Mouse (Mus musculus) C2C12 (cell line): ENCODE data around the gene Mosmo.

Source experiments
- CTCF ChIP-seq: IDR thresholded peaks from one replicate; pipeline ENCODE4 v1.5.1; 2011; ENCODE audit not compliant: control insufficient read depth, insufficient read depth, insufficient read length
- FOSL1 ChIP-seq: IDR thresholded peaks from one replicate; pipeline ENCODE4 v1.8.0; 2011; ENCODE audit warnings: mild to moderate bottlenecking, low read length; ENCODE audit not compliant: poor library complexity, insufficient read depth, severe bottlenecking
- MAX ChIP-seq: IDR thresholded peaks from one replicate; pipeline ENCODE4 v1.6.1; 2011; ENCODE audit warnings: mild to moderate bottlenecking, control low read depth
- MYOG ChIP-seq: IDR thresholded peaks from one replicate; pipeline ENCODE4 v1.6.1; 2011; ENCODE audit not compliant: control insufficient read depth, insufficient read length; ENCODE audit errors: extremely low read depth
- USF1 ChIP-seq: IDR thresholded peaks from one replicate; pipeline ENCODE4 v1.6.1; 2011; ENCODE audit warnings: low read depth, mild to moderate bottlenecking, control low read depth, moderate library complexity

- TF ChIP-seq CTCF (no peak), USF1 (no peak), MYOG (no peak), MAX (no peak), FOSL1 (no peak)
Observed at GRCm38 (mm10) chr7:120748478-120748877, 71.1 kb downstream of the Mosmo start.
